Mouse (Mus musculus) G1E-ER4 (cell line): ENCODE measurements around the gene H2al1j. TPM values are rescaled to one million over a fixed set of nuclear protein-coding genes. Genes with fewer than 3 reads are reported as not detected.

Experiments used
- GATA1 ChIP-seq: IDR thresholded peaks from one replicate; pipeline ENCODE4 v1.8.0; 2012; ENCODE audit warnings: low read length, inconsistent platforms
- polyA plus RNA-seq: library from polyadenylated mRNA; stranded (reverse); fragments of >175 nt; gene quantifications from 2 replicates; pipeline ENCODE4 v1.2.3, GENCODE M21; 2012

H2al1j gene
- polyA plus RNA-seq, 1 experiment, result not detected

- no peak for TF ChIP-seq GATA1
Measured at GRCm38 (mm10) chrX:11363890-11364289, 36.3 kb downstream of the H2al1j start.

GRCm38 (mm10) chrX:11365151-11365550 is 37.5 kb downstream of the H2al1j start:
- no peak for TF ChIP-seq GATA1

Other genes with a start within 250 kb of the H2al1j start
- gene H2al1a, start 28.6 kb upstream of the H2al1j start, polyA plus RNA-seq, result not detected in 2 replicates
- not detected in 2 replicates for gene H2al1b, start 25.4 kb upstream of the H2al1j start, polyA plus RNA-seq
- not detected in 2 replicates for gene H2al1c, start 22.2 kb upstream of the H2al1j start, polyA plus RNA-seq
- not detected in 2 replicates for gene H2al1d, start 19.0 kb upstream of the H2al1j start, polyA plus RNA-seq
- gene H2al1e, start 15.9 kb upstream of the H2al1j start, polyA plus RNA-seq, result not detected in 2 replicates
- gene H2al1f, start 12.7 kb upstream of the H2al1j start, polyA plus RNA-seq, result not detected in 2 replicates
- gene H2al1g, start 9.6 kb upstream of the H2al1j start, polyA plus RNA-seq, result not detected in 2 replicates
- gene H2al1h, start 6.3 kb upstream of the H2al1j start, polyA plus RNA-seq, result not detected in 2 replicates
- not detected in 2 replicates for gene H2al1i, start 3.2 kb upstream of the H2al1j start, polyA plus RNA-seq